Mouse (Mus musculus) adrenal gland (tissue): ENCODE measurements around the gene Rpl12.
"Not testable (repeated sequence)": the region's sequence is repeated elsewhere in the genome, so short reads cannot be mapped to it uniquely, and the experiment has no call there.

Source experiments
- intact Hi-C: fragments of 180-260 bp; cut with DNase I; formaldehyde crosslinking; loops from one replicate; pipeline ENCODE4 v1.15.1; 2025

The Rpl12 gene

DNA sequence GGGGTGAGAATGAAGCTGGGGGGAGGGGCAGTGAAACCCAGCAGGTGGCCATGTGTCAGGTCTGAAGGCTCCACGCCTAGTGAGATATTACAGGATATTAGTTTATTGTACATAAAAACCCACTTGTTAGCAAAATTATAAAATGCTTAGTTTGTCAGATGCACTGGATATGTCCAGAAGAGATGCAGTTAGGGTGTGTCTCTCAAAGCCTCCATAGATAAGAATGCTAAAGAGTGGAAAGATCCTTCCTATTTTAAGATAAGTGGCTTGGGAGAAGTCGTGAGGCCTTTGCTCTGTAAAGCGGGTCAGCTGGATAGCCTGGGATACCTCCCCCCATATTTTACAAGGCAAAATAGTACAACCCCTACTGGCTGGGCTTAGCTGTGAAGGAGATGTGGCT, 17.3 kb downstream of the Rpl12 start:
- intact Hi-C loops = no loop called here

DNA sequence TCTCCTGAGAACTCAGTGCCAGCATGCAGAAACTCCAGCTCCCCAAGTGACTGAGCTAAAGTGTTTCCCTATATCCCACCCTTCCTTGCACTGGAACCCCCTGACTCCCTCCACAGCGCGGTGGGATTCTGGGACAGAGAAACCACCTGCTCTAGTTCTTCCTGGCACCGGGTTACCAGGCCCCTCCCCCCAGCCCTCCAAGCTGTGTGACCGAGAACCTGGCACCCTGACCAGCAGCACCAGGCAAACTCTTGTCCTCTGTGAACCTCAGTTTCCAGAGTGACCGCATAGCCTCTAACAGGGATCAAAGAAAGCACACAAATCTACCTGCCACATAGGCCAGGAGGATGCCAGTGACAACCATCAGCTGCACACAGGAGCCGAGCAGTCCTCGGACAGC, 18.3 kb downstream of the Rpl12 start:
- intact Hi-C loops = loop anchor here (10.0 kb wide), 1 partner anchor 155 kb away; the partner anchor contains the start of gene Garnl3

DNA sequence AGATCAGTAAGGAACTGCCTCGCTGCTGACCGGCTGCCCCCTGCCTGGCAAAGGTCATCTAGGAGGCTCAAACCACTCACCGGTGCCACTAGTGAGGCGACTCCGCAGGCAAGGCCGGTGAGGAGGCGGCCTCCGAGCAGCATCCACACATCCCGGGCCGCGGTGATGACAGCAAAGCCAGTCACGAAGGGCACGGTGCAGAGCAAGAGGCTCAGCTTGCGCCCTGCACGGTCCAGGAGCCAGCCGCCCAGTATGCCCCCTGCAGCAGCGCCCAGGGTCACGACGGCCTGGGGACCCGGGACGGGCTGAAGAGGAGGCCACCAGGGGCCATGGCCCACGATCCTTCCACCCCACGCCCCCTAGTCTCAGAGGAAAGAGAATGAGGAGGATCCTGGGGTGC, 19.9 kb downstream of the Rpl12 start:
- intact Hi-C loops = loop anchor here (10.0 kb wide), 1 partner anchor 154 kb away; the partner anchor contains the start of gene Garnl3

DNA sequence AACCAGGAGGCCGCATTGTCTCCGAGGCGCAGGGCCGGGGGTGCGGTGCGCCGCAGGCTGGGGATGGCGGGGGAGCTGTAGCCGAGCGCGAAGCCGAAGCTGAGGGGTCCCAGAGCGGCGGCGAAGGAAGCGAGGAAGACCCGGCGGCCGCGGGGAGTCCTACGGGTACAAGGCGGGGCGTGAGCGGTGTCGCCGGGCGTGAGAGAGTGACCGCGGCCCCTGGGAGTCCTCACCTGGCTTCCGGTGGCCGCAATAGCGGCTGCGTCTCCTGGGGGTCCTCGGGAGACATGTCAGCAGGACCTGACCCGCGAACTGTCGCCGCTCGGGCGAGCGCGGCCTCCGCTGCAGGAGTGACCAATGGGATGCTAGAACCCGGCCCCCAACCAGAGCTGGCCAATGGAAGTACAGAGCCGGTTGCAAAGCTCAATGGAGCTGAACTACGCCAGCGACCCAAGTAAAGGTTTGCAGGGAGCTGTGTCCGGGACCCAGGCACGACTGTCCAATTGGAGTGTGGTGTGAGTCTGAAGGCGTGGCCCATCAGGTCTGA, 20.4 kb downstream of the Rpl12 start, which contains the start of gene Slc2a8:
Slc2a8 (minus strand) TSS at position 359 of the 547 bp plus-strand sequence.
- intact Hi-C loops = loop anchor here (10.0 kb wide), 1 partner anchor 153 kb away; the partner anchor contains the start of gene Garnl3

DNA sequence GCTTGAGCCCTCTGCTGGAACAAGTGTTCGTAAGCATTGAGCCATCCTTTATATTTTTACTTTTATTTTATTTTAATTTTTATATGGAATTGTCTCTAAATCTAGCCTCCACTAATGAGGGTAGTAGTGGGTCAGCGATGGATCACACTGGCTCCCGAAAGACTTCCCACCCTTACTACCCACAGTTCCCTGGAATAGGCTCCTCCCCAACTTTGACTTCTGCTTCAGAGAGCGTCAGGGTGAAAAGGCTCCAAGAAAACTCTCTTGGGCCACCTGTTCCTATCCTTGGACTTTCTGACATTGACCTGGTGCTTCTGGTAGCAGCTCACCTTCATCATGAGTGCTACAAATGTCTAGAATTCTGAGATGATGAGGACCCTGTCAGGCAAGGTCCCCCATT, 21.3 kb downstream of the Rpl12 start:
- intact Hi-C loops = loop anchor here (10.0 kb wide), 1 partner anchor 152 kb away; the partner anchor contains the start of gene Garnl3

DNA sequence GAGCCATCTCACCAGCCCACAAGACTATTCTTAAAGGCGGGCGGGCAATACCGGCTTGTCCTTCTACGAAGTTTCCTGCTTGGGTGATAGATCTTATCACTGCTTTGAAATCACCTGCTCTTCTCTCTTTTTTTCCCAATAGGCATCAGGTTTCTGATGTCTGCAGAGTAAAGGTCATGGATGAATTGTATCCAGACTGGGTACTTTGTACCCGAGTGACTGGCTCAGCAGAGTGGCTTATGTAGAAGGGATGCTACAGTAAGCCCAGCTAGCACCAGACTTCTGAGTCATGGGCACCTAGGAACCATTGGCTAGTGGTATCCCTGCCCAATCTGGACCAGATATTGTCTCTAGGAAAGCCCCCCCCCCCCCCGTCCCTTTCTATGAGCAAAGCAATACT, 22.3 kb downstream of the Rpl12 start:
- intact Hi-C loops = loop anchor here (10.0 kb wide), 1 partner anchor 151 kb away; the partner anchor contains the start of gene Garnl3

DNA sequence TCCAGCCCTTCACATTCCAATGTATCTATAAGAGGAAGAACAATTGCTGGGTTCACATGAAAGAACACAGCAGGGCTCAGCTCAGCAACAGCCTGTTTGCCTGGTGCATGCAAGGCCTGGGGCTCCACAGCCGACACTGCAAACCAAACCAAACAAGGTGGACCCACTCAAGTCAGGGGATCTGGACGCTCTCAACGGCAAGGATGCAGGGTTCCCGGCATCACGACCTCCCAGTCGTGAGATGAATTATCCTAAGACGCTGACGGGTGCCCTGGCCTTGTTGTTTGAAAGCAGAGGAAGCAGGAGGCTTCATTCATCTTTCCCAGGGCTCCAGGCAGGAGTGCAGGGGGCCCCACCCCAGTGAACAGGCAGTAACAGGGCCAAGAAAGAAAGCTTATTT, 24.5 kb downstream of the Rpl12 start:
- intact Hi-C loops = loop anchor here (10.0 kb wide), 1 partner anchor 149 kb away; the partner anchor contains the start of gene Garnl3

DNA sequence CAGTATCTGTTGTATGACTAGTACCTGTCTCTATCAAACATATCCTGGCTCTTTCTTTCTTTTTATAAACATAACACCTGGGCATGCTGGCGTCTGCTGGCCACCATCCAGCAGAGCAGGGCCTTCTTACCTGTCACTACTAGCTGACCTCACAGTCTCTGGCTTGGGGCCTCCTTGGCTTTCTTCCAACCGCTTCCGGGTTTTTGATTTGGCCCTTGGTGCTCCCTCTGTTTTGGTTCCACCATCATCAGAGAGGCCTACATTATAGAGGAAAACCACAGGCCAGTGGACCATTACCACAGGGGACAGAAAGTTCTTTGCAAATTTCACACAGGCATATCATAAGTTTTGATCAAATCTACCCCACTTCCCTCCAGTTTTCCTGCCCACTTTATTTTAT, 28.0 kb downstream of the Rpl12 start:
- intact Hi-C loops = loop anchor here (10.0 kb wide), 1 partner anchor 145 kb away; the partner anchor contains the start of gene Garnl3

DNA sequence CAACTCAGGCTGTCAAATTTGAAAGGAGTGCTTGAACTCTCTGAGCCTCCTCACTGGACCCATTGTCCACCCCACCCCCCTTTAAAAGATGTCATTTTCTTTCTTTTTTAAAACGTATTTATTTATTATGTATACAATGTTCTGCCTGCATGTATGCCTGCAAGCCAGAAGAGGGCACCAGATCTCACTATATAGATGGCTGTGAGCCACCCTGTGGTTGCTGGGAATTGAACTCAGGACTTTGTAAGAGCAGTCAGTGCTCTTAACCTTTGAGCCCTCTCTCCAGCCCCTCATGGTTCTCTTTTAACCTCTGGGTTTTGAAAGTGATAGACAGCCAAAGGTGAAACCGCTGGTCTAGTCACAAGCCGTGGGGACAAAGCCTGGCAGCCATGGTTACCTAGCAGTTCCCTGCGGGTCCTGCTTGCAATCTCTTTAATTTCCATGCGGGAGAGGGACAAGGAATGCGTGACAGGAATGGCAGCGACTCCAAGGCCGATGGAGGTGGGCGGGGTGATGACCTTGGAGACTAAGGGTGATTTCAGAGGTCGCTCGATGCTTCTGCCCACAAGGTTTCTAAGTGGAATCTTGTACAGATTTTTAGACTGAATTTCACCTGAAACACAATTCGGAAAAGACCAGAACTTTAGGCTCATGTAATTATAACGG, 28.9 kb downstream of the Rpl12 start:
- intact Hi-C loops = no loop called here

DNA sequence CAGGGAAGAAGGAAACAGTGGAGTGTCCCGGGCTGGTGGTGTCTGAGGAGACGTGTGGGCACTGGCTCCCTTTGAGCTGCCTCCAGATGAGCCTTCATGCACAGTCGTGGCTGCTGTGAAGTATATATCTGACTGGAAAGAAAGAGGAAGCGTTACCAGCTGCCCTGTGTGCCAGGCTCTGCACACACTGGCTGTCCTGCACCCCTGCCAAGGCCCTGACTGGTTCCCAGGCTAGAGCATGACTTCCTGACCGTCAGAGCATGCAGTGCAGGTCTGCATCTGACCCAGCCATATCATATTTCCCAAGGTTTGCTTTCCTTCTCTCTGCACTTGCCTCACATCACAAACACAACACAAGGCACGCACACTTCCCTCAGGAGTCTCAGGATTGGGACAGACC, 30.8 kb downstream of the Rpl12 start:
- intact Hi-C loops = no loop called here

DNA sequence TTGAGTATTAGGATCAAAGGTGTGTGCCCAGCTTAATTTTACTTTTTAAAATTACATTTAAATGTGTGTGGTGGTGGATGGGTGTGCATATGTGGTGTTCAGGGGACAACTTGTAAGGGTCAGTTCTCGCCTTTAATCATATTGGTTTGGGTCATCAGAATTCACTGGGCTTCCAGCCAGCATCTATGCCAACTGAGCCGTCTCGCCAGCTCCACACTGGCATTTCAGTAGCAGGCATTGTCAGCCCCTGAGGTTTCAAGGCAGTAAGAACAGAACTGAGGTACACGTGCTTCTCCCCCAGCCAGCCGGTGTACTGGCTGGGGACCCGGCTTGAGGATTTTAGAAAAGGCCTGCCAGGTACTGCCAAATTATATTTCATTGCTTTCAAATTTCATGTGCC, 35.7 kb downstream of the Rpl12 start:
- intact Hi-C loops = no loop called here

DNA sequence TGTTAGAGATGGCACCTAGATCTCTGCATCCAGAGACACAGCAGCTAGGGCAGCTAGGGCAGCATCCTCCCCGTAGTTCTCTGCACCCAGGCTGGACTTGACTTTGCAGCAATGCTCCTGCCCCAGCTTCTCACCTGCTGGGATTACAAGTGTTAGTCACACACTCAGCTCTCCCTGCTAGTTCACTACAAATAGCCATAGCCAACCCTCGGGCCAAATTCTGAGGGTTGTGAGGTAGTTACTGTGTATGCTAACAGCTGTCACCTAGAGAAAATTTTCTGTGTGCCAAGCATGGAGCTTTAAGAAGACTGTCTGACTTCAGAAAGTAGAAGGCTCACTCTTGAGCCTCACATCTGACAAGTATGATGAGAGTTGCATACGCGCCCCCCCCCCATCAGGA, 36.4 kb downstream of the Rpl12 start:
- intact Hi-C loops = no loop called here

DNA sequence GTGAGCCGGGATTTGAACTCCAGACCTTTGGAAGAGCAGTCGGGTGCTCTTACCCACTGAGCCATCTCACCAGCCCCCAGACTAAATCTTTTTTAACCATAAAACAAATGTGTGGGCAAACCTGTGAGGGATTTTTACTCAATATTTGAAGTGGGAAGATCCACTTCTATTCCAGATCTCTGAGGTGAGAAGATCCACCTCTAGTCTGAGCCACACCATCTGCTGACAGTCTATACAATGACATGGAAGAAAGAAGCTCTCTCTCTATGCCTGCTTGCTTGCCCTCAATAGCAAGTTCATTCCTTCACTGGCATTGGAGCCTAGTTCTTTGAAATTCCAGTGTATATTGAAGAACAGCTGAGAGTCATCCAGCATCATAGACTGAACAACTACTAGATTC, 38.4 kb downstream of the Rpl12 start:
- intact Hi-C loops = no loop called here

DNA sequence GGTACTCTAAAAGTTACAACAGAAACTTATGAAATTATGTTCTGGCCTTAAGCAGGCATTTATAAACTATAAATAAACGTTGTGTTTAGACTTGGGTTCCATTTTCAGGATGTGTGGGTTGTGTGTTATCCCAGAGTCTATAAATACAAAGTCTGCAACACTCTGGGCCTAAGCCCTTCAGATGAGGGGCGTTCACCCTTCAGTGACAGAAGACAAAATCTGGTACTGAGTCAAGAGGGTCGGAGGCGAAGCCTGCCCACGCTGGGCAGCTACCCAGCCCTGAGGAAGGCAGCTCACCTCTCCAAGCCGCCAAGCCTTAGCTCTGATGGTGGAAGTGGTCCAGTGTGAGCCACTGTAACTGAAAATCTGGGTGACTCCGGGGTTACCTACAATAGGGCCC, 40.8 kb downstream of the Rpl12 start:
- intact Hi-C loops = no loop called here

DNA sequence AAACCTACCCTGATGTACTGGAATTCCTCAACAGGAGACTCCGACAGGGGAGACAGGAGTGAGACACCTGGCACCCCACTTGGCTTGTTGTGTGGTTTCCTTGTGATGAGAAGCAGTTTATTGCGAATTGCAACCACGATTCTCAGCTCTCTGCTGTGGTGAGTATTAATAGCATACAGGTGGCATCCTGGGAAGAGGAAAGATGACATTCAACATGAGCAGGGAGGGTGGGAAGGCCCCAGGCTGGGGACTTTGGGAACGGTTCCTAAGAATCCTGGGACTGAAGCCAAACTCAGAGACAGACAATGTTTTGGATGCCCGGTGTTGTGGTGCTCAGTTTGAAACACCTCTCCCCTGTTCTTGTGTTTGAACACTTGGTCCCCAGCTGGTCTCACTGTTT, 43.7 kb downstream of the Rpl12 start:
- intact Hi-C loops = no loop called here

DNA sequence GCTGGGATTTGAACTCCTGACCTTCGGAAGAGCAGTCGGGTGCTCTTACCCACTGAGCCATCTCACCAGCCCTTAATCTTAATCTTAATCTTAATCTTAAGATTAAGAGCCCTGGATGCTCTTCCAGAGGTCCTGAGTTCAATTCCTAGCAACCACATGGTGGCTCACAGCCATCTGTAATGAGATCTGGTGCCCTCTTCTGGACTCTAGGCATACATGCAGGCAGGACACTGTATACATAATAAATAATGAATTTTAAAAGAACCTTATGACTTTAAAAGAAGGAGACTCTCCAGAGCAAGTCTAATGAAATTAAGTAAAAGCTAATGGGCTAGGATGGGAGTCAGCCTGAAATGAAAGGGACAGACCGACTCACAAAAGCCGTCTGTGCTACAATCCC, 47.7 kb downstream of the Rpl12 start:
- intact Hi-C loops = not testable (repeated sequence)

DNA sequence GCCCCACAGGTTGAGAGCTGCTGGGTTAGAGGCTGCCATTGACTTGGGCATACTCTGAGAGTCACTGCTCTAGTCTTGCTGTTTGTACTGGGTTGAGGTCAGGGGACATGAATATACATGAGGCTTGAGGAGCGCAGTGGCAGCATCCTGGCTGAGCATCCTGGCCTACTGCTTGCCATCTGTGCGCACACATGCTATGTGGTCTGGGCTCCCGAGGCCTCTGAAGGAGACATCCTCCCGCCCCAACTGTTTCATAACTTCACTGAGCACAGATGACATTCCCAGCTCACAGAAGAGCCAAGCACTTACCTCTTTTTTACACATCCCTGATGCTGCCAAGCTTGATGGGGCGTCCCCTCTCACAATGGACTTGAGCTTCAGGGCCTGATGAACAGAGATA, 53.5 kb downstream of the Rpl12 start:
- intact Hi-C loops = no loop called here
